Mouse (Mus musculus): Measurements from ENCODE around the gene Brms1.
"Not testable (repeated sequence)": the region's sequence is repeated elsewhere in the genome, so short reads cannot be mapped to it uniquely, and the experiment has no call there.

The Brms1 gene

GRCm38 (mm10) chr19:5040862-5041523, at the start of gene Brms1:
Gene Brms1 (plus strand): TSS chr19:5041354.
- DNase-seq: peak; percentile 97

GRCm38 (mm10) chr19:4992371-4992770, 48.8 kb upstream of the Brms1 start:
- no peak for DNase-seq

GRCm38 (mm10) chr19:4992904-4993303, 48.2 kb upstream of the Brms1 start:
- peak; percentile 53 for DNase-seq

- no peak for DNase-seq
These were observed 47.1 kb upstream of the Brms1 start for GRCm38 (mm10) chr19:4994043-4994442.

GRCm38 (mm10) chr19:4999445-5000140, 41.6 kb upstream of the Brms1 start:
- DNase-seq: no peak

- peak; percentile 83 for DNase-seq
These were observed 39.3 kb upstream of the Brms1 start for GRCm38 (mm10) chr19:5001666-5002406.

GRCm38 (mm10) chr19:5003644-5004043, 37.5 kb upstream of the Brms1 start:
- not testable (repeated sequence) for DNase-seq

- no peak for DNase-seq
These were observed 36.2 kb upstream of the Brms1 start for GRCm38 (mm10) chr19:5004925-5005324.

GRCm38 (mm10) chr19:5013138-5013537, 28.0 kb upstream of the Brms1 start:
- no peak for DNase-seq

- peak; percentile 65 for DNase-seq
These were observed 26.2 kb upstream of the Brms1 start for GRCm38 (mm10) chr19:5014961-5015398.

- DNase-seq: peak; percentile 71
These were observed 24.9 kb upstream of the Brms1 start for GRCm38 (mm10) chr19:5016221-5016742.

GRCm38 (mm10) chr19:5016782-5017181, 24.4 kb upstream of the Brms1 start:
- DNase-seq: peak; percentile 83

GRCm38 (mm10) chr19:5017611-5018010, 23.5 kb upstream of the Brms1 start:
- DNase-seq: no peak

- no peak for DNase-seq
These were observed 23.0 kb upstream of the Brms1 start for GRCm38 (mm10) chr19:5018191-5018590.

- no peak for DNase-seq
These were observed 19.7 kb upstream of the Brms1 start for GRCm38 (mm10) chr19:5021416-5021815.

GRCm38 (mm10) chr19:5023621-5024479, 17.3 kb upstream of the Brms1 start, which contains the start of gene Slc29a2:
Gene Slc29a2 (plus strand): TSS chr19:5023860.
- DNase-seq: peak; percentile 95

GRCm38 (mm10) chr19:5026111-5026510, 15.0 kb upstream of the Brms1 start:
- no peak for DNase-seq

- DNase-seq: no peak
These were observed 8.5 kb upstream of the Brms1 start for GRCm38 (mm10) chr19:5032686-5033085.

- DNase-seq: no peak
These were observed 4.6 kb upstream of the Brms1 start for GRCm38 (mm10) chr19:5036577-5036976.

GRCm38 (mm10) chr19:5037678-5038571, 3.2 kb upstream of the Brms1 start:
- peak; percentile 87 for DNase-seq

GRCm38 (mm10) chr19:5038709-5039156, 2.4 kb upstream of the Brms1 start, which contains the start of the genes B4gat1 and AC124502.3:
Gene B4gat1 (plus strand): TSS chr19:5038826.
Gene AC124502.3 (plus strand): TSS chr19:5038891.
- peak; percentile 94 for DNase-seq
